Mouse (Mus musculus) limb, embryonic 11.5 days (tissue): ENCODE measurements around the gene Mtus2. TPM values are rescaled to one million over a fixed set of nuclear protein-coding genes. Genes with fewer than 3 reads are reported as not detected.
A peak's percentile ranks its signal among the peaks of the same experiment; 100 is the strongest.

Experiments
- ATAC-seq: fragments of 200-750 bp; cut with Nextera tagmentation; 2 replicates; pipeline ENCODE4 v1.8.0; 2017; ENCODE audit warnings: low read depth; ENCODE audit not compliant: insufficient number of reproducible peaks, low FRiP score, low TSS enrichment
- DNase-seq: peaks from one replicate; pipeline ENCODE4 v3.0.0-alpha.2; 2015; ENCODE audit warnings: low spot score
- H3K27ac ChIP-seq: fragments of 300-500 bp; sonication (generic); replicated peaks from 2 replicates; pipeline ENCODE4 v1.5.1; 2014; ENCODE audit warnings: low read depth, mild to moderate bottlenecking, low read length
- H3K27me3 ChIP-seq: fragments of 300-500 bp; sonication (generic); 2 replicates; pipeline ENCODE4 v1.6.1; 2014; ENCODE audit warnings: mild to moderate bottlenecking, low read length, mixed read lengths; ENCODE audit not compliant: control insufficient read depth, insufficient read depth
- H3K36me3 ChIP-seq: fragments of 300-500 bp; sonication (generic); 2 replicates; pipeline ENCODE4 v1.6.1; 2014; ENCODE audit warnings: mild to moderate bottlenecking, low read length, moderate library complexity, mixed read lengths; ENCODE audit not compliant: control insufficient read depth, insufficient read depth
- H3K4me1 ChIP-seq: fragments of 300-500 bp; sonication (generic); 2 replicates; pipeline ENCODE4 v1.6.1; 2014; ENCODE audit warnings: low read length, mixed read lengths; ENCODE audit not compliant: control insufficient read depth, insufficient read depth
- H3K4me2 ChIP-seq: fragments of 300-500 bp; sonication (generic); 2 replicates; pipeline ENCODE4 v1.6.1; 2014; ENCODE audit warnings: low read depth, mild to moderate bottlenecking, moderate library complexity; ENCODE audit not compliant: severe bottlenecking
- H3K4me3 ChIP-seq: fragments of 300-500 bp; sonication (generic); 2 replicates; pipeline ENCODE4 v1.5.1; 2014; ENCODE audit warnings: low read depth, low read length
- H3K9ac ChIP-seq: fragments of 300-500 bp; sonication (generic); 2 replicates; pipeline ENCODE4 v1.6.1; 2014; ENCODE audit warnings: mild to moderate bottlenecking, low read length
- H3K9me3 ChIP-seq: fragments of 300-500 bp; sonication (generic); 2 replicates; pipeline ENCODE4 v1.6.1; 2016; ENCODE audit warnings: low read length; ENCODE audit not compliant: control insufficient read depth
- WGBS: fragments of 180-500 bp; shearing (Covaris S2); extraction: QIAGEN DNeasy Blood & Tissue Kit; methylation state at CpG from one replicate; pipeline ENCODE4 v1.1.7; 2014; 5-methylcytosine and 5-hydroxymethylcytosine counted together
- polyA plus RNA-seq: library from polyadenylated mRNA; unstranded; fragments of >200 nt; fragmentation: Nextera tagmentation; extraction: Ambion mirVana; gene quantifications from 2 replicates; pipeline ENCODE4 v1.2.1, GENCODE M21; 2014

Gene Mtus2
- polyA plus RNA-seq, 1 experiment from 2014 or later, result 4.0 TPM

DNA sequence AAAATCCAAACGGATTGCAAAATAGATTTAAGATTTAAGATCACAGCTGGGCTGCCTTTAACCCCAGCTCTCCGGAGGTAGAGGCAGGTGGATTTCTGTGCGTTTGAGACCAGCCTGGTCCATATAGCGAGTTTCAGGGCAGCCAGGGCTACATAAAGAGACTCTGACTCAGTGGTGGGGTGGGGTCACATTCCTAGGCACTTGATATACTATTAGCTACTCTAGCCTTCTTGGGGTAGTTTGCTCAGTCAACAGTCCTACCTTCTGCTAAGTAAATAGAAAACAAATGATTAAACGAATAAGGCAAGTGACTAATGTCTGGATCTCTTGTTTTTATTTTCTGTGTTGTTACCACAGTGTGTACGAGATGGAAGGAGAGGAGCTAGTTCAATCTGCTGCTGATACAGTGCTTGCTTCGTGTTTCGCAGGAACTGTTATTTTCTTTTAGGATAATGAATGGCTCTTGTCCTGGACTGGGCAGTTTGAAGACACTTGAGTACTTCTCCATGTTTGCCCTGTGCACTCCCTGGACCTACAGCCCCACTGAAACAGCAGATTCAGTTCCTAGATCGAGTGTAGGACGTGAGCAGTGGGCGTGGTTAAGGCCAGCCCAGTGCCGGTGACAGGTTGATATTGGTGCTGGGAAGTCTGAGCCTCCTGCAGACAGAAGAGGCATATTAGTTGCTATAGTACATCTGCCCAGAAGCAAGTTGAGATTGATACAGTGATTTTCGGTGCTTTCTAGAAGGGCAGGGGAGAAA lies 6.9 kb downstream of the Mtus2 start:
- H3K9me3 ChIP-seq, result no peaks in the 10 kb centered on the region; the same call in 1 of the 2 replicates
- no peaks in the 10 kb centered on the region for H3K36me3 ChIP-seq
- DNase-seq, result no peak
- no peak overlapping the region for H3K4me2 ChIP-seq
- no peak for ATAC-seq
- no peaks in the 10 kb centered on the region for H3K27me3 ChIP-seq
- H3K9ac ChIP-seq, result no peak overlapping the region
- H3K4me3 ChIP-seq, result no peak overlapping the region
- H3K27ac ChIP-seq, result no peak overlapping the region
- WGBS, result 75% methylated on average over 13 of the region's 13 CpGs
- H3K4me1 ChIP-seq, result no peaks in the 10 kb centered on the region

DNA sequence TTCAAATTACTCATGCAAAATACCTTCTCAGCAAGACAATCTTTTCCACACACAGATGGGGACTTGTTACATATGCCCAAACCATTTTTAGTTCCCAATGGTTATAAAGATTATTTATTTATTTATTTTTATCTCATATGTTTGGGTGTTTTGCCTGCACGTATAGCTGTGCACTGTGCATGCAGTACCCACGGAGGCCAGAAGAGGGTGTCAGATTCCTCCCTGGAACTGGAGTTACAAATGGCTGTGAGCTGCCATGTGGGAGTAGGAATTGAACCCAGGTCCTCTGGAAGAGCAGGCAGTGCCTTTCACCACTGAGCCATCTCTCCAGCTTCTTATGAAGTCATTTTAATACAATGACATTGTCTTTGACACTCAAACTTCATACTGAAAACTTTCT lies 7.7 kb downstream of the Mtus2 start:
- DNase-seq, result peak; percentile 36
- ATAC-seq, result no peak
- no peak overlapping the region for H3K9ac ChIP-seq
- no peak overlapping the region for H3K27ac ChIP-seq
- no peaks in the 10 kb centered on the region for H3K36me3 ChIP-seq
- H3K4me1 ChIP-seq, result no peaks in the 10 kb centered on the region
- H3K4me2 ChIP-seq, result no peak overlapping the region
- H3K27me3 ChIP-seq, result no peaks in the 10 kb centered on the region
- 46% methylated on average over 2 of the region's 2 CpGs for WGBS
- no peaks in the 10 kb centered on the region; the same call in 1 of the 2 replicates for H3K9me3 ChIP-seq
- H3K4me3 ChIP-seq, result no peak overlapping the region

DNA sequence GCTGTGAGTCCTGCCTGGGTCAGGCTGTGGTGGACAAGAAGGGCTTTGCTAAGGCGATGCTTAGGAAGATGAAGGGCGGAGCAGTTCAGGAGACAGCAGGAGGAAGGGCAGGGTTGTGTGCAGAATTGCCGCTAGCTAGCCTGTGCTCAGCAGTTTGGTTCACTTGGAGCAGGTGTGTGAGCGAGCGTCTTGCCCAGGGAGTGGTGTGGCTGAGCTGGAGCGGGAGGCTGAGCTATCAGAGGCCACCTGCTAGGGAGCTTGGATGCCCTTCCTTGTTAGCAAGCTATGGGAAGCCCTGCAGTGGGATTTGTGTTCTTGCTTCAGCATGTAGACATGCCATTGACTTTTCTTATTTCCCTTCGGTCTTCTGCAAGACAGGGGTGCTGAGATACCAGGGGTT lies 9.5 kb downstream of the Mtus2 start:
- 80% methylated on average over 7 of the region's 7 CpGs for WGBS
- DNase-seq, result no peak
- no peaks in the 10 kb centered on the region for H3K9me3 ChIP-seq
- no peak overlapping the region for H3K9ac ChIP-seq
- H3K27me3 ChIP-seq, result no peaks in the 10 kb centered on the region
- H3K27ac ChIP-seq, result no peak overlapping the region
- H3K4me3 ChIP-seq, result no peak overlapping the region
- no peaks in the 10 kb centered on the region for H3K36me3 ChIP-seq
- H3K4me2 ChIP-seq, result no peak overlapping the region
- H3K4me1 ChIP-seq, result no peaks in the 10 kb centered on the region
- ATAC-seq, result no peak

DNA sequence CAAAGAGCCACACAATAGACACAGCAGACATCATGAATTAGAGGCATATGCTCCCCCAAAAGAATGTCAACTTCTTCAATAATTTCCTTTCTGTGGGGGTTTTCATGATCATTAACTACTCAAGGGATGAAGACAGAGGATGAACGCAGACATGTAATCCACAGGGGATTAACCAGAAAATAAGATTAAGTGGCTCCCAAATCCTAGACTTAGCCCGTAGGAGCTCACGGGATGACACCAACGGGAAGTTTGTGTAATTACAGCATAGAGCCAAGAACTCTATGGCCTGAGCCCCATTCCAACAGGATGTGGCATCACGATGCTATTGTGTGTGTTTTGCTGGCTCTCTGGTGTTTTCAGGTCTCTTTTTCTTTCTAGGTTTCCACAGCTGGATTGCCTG lies 12.4 kb downstream of the Mtus2 start:
- 86% methylated on average over 5 of the region's 5 CpGs for WGBS
- Histone ChIP-seq H3K9me3 (no peaks in the 10 kb centered on the region), H3K4me2 (no peak overlapping the region), H3K27me3 (no peaks in the 10 kb centered on the region), H3K4me3 (no peak overlapping the region), H3K9ac (no peak overlapping the region), H3K36me3 (no peaks in the 10 kb centered on the region), H3K27ac (no peak overlapping the region), H3K4me1 (no peaks in the 10 kb centered on the region)
- DNase-seq (no peak), ATAC-seq (no peak)

DNA sequence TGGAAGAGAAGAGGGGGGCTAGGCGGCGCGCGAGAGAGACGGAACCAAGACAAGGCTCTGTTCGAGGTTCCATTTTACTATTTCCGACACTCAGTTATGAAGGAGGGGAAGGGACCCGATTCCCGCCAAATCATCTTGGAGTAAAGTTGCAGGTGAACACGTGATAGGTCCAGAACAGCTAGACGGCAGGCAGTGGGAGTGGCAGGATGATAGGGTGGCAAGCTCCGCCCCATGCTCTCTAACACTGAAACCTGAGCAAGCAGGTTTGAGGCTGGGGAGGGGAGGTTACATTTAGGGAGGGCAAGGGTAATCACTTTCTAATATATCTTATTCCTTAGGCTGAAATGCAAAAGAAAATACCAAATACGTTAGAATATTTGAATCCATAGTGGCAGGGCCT lies 18.9 kb downstream of the Mtus2 start:
- ATAC-seq (no peak), DNase-seq (no peak)
- H3K36me3 ChIP-seq, result no peaks in the 10 kb centered on the region
- no peak overlapping the region for H3K4me3 ChIP-seq
- no peaks in the 10 kb centered on the region for H3K4me1 ChIP-seq
- 53% methylated on average over 13 of the region's 13 CpGs for WGBS
- H3K9ac ChIP-seq, result no peak overlapping the region
- H3K9me3 ChIP-seq, result no peaks in the 10 kb centered on the region; the same call in 1 of the 2 replicates
- no peak overlapping the region for H3K4me2 ChIP-seq
- H3K27me3 ChIP-seq, result no peaks in the 10 kb centered on the region
- H3K27ac ChIP-seq, result no peak overlapping the region

DNA sequence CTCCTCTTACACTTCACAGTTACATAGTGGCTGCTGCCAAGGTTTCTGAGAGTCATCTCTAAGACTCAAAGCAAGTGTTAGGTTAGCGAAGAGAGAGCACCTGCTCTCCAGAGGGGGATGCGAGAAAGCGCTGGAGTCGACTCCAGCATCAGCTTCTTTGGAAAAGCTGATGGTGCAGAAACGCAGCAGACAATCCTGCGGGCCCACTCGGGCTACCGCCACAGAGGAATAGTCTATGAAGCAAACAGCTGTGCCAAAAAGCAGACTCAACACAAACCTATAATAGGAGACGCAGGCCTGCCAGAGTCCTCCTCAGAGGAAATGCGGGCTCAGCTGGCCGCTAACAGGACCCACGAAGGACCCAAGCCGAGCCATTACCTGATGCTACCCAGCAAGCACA lies 23.5 kb downstream of the Mtus2 start:
- Histone ChIP-seq H3K36me3 (no peaks in the 10 kb centered on the region), H3K4me2 (no peak overlapping the region), H3K9ac (no peak overlapping the region), H3K9me3 (no peaks in the 10 kb centered on the region; the same call in 1 of the 2 replicates), H3K4me3 (no peak overlapping the region), H3K27ac (no peak overlapping the region), H3K27me3 (no peaks in the 10 kb centered on the region), H3K4me1 (no peaks in the 10 kb centered on the region)
- 89% methylated on average over 13 of the region's 13 CpGs for WGBS
- no peak for DNase-seq
- no peak for ATAC-seq

DNA sequence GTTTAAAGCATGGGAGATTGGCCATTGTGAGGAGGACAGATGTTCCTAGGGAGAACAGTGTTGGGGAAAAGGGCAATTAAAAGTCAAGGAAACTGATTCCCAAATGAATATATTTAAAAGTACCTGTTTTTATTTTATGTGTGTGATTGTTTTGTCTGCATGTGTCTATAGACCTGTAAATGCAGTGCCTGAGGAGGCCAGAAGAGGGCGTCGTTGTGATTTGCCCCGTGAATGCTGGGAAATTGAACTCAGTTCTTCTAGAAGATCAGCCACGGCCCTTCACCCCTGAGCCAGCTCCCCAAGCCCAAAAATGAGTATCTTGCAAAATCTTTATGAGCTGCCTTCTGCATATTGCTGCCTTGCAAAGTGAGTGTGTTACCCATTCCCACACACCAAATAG lies 33.2 kb downstream of the Mtus2 start:
- no peak overlapping the region for H3K4me2 ChIP-seq
- 77% methylated on average over 4 of the region's 4 CpGs for WGBS
- H3K9me3 ChIP-seq, result peaks cover 3% of the 10 kb centered on the region; the same call in 1 of the 2 replicates

DNA sequence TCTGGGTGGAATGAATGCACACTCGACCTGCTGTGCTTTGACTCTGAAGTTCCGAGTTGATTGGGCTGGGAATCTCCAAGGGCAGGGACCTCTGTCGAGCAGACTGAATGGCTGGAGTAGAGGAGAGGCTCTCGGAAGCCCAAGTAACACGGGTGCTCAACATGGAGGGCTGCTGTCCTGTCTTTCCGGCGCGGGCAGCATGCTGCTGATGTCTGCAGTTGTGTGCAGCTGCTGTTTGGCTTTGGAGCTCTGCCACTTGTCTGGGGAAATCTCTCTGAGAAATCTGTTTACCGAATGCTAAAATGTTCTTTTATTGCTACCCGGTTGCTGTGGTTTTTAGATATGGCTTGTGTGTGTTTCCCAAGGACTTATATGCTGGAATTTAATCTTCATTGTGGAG lies 33.7 kb downstream of the Mtus2 start:
- H3K36me3 ChIP-seq, result no peaks in the 10 kb centered on the region
- H3K27ac ChIP-seq, result no peak overlapping the region
- no peak for ATAC-seq
- no peak for DNase-seq
- no peaks in the 10 kb centered on the region for H3K27me3 ChIP-seq
- no peak overlapping the region for H3K4me2 ChIP-seq
- 83% methylated on average over 10 of the region's 10 CpGs for WGBS
- H3K9ac ChIP-seq, result no peak overlapping the region
- no peaks in the 10 kb centered on the region for H3K4me1 ChIP-seq
- no peak overlapping the region for H3K4me3 ChIP-seq
- H3K9me3 ChIP-seq, result peaks cover 3% of the 10 kb centered on the region; the same call in 1 of the 2 replicates

More for the DNA sequence above, 33.2 kb downstream of the Mtus2 start:
- Histone ChIP-seq H3K4me1 (no peaks in the 10 kb centered on the region), H3K27me3 (no peaks in the 10 kb centered on the region), H3K9ac (no peak overlapping the region), H3K27ac (no peak overlapping the region), H3K4me3 (no peak overlapping the region), H3K36me3 (no peaks in the 10 kb centered on the region)
- ATAC-seq, result no peak
- DNase-seq, result no peak
